Mouse (Mus musculus) lung, postnatal 14 days (tissue): ENCODE results near the gene Rbks.
A peak's percentile ranks its signal among the peaks of the same experiment; 100 is the strongest.

Experiments used
- DNase-seq: peaks from one replicate; pipeline ENCODE4 v3.0.0; 2021

The Rbks gene

DNA sequence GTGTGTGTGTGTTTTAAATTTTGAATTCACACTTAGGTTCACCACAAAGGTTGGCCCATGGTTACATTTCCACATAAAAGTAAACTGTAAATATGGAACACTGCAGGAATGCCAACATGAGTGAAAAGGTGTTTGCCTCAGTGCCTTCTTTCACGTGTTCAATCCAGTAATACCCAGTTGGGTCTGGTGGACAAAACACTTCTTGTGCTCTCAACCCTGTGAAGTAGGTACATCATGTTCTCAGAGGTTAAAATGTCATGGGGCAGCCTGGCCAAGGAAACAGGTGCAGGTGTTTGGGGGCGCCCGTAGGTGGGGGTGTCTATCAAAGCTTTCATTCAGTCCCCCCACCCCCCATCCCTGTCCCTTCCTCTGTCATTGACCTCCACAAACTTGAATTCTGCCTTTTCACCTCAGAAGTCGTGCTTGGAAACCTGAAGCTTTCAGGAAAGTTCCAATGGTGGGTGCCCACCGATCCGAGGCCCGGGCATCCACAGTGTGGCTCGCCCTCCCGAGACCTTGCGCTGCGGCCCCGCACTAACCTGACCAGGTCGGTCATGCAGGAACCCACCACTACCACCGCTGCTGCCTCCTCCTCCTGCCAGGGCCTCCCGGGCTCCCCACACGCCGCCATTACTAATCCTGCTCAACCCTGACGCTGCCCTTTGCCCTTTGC, at the start of gene Rbks:
Gene Rbks (minus strand): TSS at position 657 of the 673 bp plus-strand sequence.
- no peak for DNase-seq

GRCm38 (mm10) chr5:31742521-31743031, 45.1 kb upstream of the Rbks start:
- DNase-seq = no peak

GRCm38 (mm10) chr5:31741931-31742330, 44.5 kb upstream of the Rbks start:
- DNase-seq = no peak

- DNase-seq = no peak
These were observed 35.4 kb upstream of the Rbks start for GRCm38 (mm10) chr5:31732644-31733338.

- DNase-seq = no peak
These were observed 30.0 kb upstream of the Rbks start for GRCm38 (mm10) chr5:31727456-31727855.

GRCm38 (mm10) chr5:31725885-31726284, 28.5 kb upstream of the Rbks start:
- no peak for DNase-seq

DNA sequence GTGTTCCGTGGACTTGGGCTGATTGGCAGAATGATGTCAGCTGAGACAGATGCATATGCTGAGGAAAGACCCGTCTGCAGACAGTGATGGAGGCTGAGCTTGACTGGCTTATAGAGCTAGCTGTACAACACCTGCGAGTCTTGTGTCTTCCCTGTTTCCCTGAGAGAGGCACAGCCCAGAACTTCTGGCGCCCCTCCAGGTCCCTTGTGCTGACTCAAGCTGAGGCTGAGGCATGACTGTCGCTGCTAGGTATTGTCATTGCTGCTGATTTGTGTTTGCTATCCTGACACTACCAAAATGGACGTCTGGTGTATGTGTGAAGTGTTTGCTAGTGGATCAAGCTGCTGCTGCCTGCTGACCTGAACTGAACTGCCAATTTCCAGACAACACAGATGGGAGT, 27.1 kb upstream of the Rbks start:
- no peak for DNase-seq

- peak; percentile 15 for DNase-seq
These were observed 18.2 kb upstream of the Rbks start for GRCm38 (mm10) chr5:31715486-31716150.

- no peak for DNase-seq
These were observed 16.4 kb upstream of the Rbks start for GRCm38 (mm10) chr5:31713841-31714264.

DNA sequence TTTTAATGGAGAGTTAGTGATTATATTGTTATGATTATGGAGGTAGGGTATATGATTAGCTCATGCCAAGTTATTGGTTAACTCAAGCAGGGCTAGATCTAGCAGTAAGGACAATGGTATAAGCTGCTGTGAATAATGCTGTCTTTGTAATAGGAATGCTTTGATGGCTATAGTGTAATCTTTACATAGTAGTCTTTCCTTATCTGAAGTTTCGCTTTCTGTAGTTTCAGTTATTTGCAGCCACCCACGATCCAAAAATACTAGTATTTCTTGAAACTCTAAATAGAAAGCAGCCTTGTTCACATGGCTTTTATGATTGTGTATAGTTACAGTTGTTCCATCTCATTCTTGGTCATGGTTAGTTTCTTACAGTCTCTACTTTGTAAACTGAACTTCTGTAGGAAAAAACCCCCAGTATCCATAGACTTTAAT, 15.9 kb upstream of the Rbks start:
- DNase-seq = no peak

GRCm38 (mm10) chr5:31709389-31709788, 12.0 kb upstream of the Rbks start:
- DNase-seq = no peak

- no peak for DNase-seq
These were observed 9.4 kb upstream of the Rbks start for GRCm38 (mm10) chr5:31706826-31707225.

GRCm38 (mm10) chr5:31704971-31705370, 7.5 kb upstream of the Rbks start:
- DNase-seq = no peak

- DNase-seq = no peak
These were observed 2.0 kb upstream of the Rbks start for GRCm38 (mm10) chr5:31699397-31699796.

- DNase-seq = no peak
These were observed 1.5 kb upstream of the Rbks start for GRCm38 (mm10) chr5:31698931-31699330.

DNA sequence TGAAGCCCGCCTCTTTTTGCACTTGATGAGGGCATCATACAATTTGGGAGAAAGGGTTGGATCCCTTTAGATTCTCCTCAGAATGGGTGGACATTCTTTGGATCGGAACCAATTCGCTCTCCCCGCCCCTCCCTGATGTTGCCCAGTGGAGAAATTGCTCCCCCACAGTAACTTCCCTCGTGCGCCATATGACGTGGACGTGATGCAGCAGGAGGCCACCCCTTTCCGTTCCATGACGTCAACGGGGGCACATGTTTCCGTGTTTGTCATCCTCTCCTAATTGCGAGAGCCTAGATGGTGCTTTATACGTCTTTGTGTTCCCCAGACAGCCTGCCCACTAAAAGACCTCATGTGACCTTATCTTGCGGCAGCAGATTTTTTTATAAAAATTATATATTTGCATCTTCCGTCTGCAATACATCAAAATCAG, 885 bp upstream of the Rbks start:
- DNase-seq = peak; percentile 86

- DNase-seq = peak; percentile 91
These were observed 343 bp upstream of the Rbks start, which contains the start of gene Babam2 for GRCm38 (mm10) chr5:31697644-31698296. Gene Babam2 (plus strand): TSS chr5:31697684.

DNA sequence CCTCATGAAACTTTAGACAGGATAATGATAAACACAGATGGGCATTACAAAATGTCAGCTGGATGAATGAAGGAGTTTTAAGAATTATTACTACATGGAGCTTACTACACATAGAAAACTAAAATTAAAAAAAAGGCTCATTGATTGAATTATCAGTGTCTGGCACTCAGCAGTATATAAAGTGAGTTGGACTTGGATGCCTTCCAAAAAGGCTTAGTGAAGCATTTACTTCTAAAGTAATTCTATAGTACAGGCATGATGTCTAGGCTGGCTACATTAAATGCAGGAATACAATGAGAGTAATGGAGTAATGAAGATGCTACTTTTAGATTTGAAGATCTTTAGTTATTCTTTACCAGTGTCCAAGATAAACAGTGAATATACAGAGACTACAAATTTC, 4.2 kb downstream of the Rbks start:
- no peak for DNase-seq

DNA sequence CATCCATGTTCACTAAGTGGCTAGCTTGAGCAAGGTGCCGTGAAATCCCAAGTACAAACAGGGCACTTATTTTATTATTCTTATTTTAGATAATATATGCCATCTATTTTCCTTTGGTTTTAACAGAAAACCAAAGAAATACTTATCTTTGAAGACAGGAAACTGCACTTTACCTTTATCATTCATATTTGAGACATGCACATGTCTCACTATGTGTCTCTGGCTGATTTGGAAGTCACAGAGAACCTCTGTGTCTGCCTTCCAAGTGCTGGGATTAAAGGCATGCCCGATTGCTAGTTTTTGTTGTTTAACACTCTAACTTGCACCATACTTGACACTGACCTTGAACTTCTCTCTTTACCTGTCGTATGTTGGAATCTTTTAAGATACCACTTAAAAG, 9.5 kb downstream of the Rbks start:
- DNase-seq = no peak

DNA sequence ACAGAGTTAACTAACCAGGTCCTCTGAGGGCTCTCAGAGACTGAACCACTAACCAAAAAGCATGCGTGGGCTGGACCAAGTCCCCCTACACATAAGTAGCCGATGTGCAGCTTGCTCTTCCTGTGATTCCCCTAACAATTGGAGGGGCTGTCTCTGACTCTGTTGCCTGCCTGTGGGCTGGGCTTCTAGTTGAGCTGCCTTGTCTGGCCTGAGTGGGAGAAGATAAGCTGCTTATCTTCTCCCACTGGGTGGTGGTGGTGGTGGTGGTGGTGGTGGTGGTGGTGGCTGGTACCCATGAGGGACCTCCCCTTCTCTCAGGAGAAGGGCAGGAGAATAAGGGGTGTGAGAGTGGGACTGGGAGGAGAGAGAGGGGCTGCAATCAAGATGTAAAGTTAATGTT, 11.4 kb downstream of the Rbks start:
- DNase-seq = no peak

GRCm38 (mm10) chr5:31682305-31682704, 15.1 kb downstream of the Rbks start:
- no peak for DNase-seq

DNA sequence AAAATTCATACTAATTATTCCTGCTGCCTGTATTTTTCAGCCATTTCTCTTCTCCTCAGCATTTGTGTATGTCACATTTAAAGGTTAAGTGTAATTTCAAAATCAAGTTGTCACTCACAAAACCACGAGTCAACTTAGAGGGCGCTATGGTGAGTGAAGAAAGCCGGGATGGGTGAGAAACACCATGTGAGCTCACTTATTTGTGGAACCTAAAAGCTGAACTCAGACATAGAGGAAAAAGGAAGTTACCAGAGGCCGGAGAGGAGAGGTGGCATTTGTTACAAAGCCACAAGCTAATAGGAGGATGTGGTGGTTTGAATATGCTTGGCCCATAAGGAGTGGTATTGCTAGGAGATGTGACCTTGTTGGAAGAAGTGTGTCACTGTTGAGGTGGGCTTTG, 17.2 kb downstream of the Rbks start:
- no peak for DNase-seq

GRCm38 (mm10) chr5:31678000-31678399, 19.4 kb downstream of the Rbks start:
- no peak for DNase-seq
